Mouse (Mus musculus): ENCODE results near the gene Ccl17.
"Not testable (repeated sequence)": the region's sequence is repeated elsewhere in the genome, so short reads cannot be mapped to it uniquely, and the experiment has no call there.

Gene Ccl17

GRCm38 (mm10) chr8:94808372-94808771, 1.9 kb upstream of the Ccl17 start:
- ChIA-PET POLR2A (no interaction called here), CTCF (no interaction called here)

- POLR2A ChIA-PET, result interaction anchor here in 1 of 4 experiments (1.5 kb wide), 1 partner anchor 39 kb away, joined by 3 read pairs; the partner anchor contains the start of gene Cx3cl1
- CTCF ChIA-PET, result interaction anchor here in 2 of 4 experiments (1.0 to 2.4 kb wide), 3 partner anchors 12 to 107 kb away, joined by 4 to 7 read pairs (median 6); no protein-coding TSS in a partner anchor
These were observed 602 bp downstream of the Ccl17 start for GRCm38 (mm10) chr8:94810855-94811254.

GRCm38 (mm10) chr8:94811654-94812053, 1.4 kb downstream of the Ccl17 start:
- POLR2A ChIA-PET, result interaction anchor here in 2 of 4 experiments (0.7 to 1.5 kb wide), 3 partner anchors 40 to 210 kb away, joined by 3 to 5 read pairs (median 3); partner anchors contain the start of gene Cx3cl1 (in 1 of the 2)
- CTCF ChIA-PET, result interaction anchor here in 2 of 4 experiments (1.0 to 2.4 kb wide), 3 partner anchors 11 to 108 kb away, joined by 4 to 7 read pairs (median 6); no protein-coding TSS in a partner anchor

GRCm38 (mm10) chr8:94812645-94813098, 2.4 kb downstream of the Ccl17 start:
- CTCF ChIA-PET, result interaction anchor here in 1 of 4 experiments (0.8 to 2.4 kb wide), 2 partner anchors 109 to 110 kb away, joined by 3 to 7 read pairs; no protein-coding TSS in a partner anchor
- POLR2A ChIA-PET, result interaction anchor here in 1 of 4 experiments (0.6 to 1.2 kb wide), 2 partner anchors 107 to 110 kb away, joined by 3 read pairs; no protein-coding TSS in a partner anchor

- POLR2A ChIA-PET, result interaction anchor here in 3 of 4 experiments (0.5 to 1.4 kb wide), 12 partner anchors 9 to 149 kb away, joined by 3 to 10 read pairs (median 4); partner anchors contain the start of genes Ciapin1 (in 1 of the 3), Coq9 (in 1 of the 3) and Cx3cl1 (in 1 of the 3)
These were observed 4.3 kb downstream of the Ccl17 start for GRCm38 (mm10) chr8:94814556-94814955.

GRCm38 (mm10) chr8:94817933-94818332, 7.7 kb downstream of the Ccl17 start:
- CTCF ChIA-PET, result no interaction called here

More at GRCm38 (mm10) chr8:94814556-94814955, 4.3 kb downstream of the Ccl17 start:
- CTCF ChIA-PET, result interaction anchor here (0.5 to 1.9 kb wide), 75 partner anchors 8 to 1617 kb away, joined by 3 to 18 read pairs (median 4); partner anchors contain the start of genes Ciapin1 (in 2 of the 4), Coq9 (in 2 of the 4), Dok4 (in 2 of the 4) and Ces1d (in 1 of the 4)

GRCm38 (mm10) chr8:94819671-94820179, 9.5 kb downstream of the Ccl17 start:
- CTCF ChIA-PET, result interaction anchor here in 3 of 4 experiments (0.7 to 2.2 kb wide), 3 partner anchors 41 to 435 kb away, joined by 3 to 7 read pairs (median 4); no protein-coding TSS in a partner anchor
- POLR2A ChIA-PET, result interaction anchor here (0.6 to 11.8 kb wide), 10 partner anchors 10 to 114 kb away, joined by 3 to 84 read pairs (median 4); partner anchors contain the start of genes Ccl17 (in 1 of the 4), Ciapin1 (in 1 of the 4), Coq9 (in 1 of the 4) and Cx3cl1 (in 1 of the 4)

More at GRCm38 (mm10) chr8:94817933-94818332, 7.7 kb downstream of the Ccl17 start:
- POLR2A ChIA-PET, result no interaction called here

- CTCF ChIA-PET, result interaction anchor here in 3 of 4 experiments (0.6 to 2.2 kb wide), 7 partner anchors 12 to 434 kb away, joined by 3 to 7 read pairs (median 4); no protein-coding TSS in a partner anchor
- POLR2A ChIA-PET, result interaction anchor here (0.7 to 11.8 kb wide), 11 partner anchors 10 to 123 kb away, joined by 3 to 84 read pairs (median 3); partner anchors contain the start of genes Ccl17 (in 1 of the 4), Ciapin1 (in 1 of the 4), Coq9 (in 1 of the 4) and Cx3cl1 (in 1 of the 4)
These were observed 10.3 kb downstream of the Ccl17 start for GRCm38 (mm10) chr8:94820553-94820952.

- POLR2A ChIA-PET, result interaction anchor here in 3 of 4 experiments (0.6 to 11.8 kb wide), 14 partner anchors 9 to 452 kb away, joined by 3 to 84 read pairs (median 3); partner anchors contain the start of genes Ciapin1 (in 2 of the 3), Coq9 (in 2 of the 3) and Cx3cl1 (in 1 of the 3)
These were observed 11.1 kb downstream of the Ccl17 start for GRCm38 (mm10) chr8:94821381-94821780.

GRCm38 (mm10) chr8:94822637-94823560, 12.6 kb downstream of the Ccl17 start:
- ChIA-PET POLR2A (interaction anchor here in 3 of 4 experiments (0.6 to 11.8 kb wide), 22 partner anchors 8 to 378 kb away, joined by 3 to 84 read pairs (median 4); partner anchors contain the start of genes Ciapin1 (in 2 of the 3), Coq9 (in 2 of the 3) and Cx3cl1 (in 1 of the 3)), CTCF (interaction anchor here (0.5 to 2.8 kb wide), 47 partner anchors 8 to 1063 kb away, joined by 3 to 18 read pairs (median 4); partner anchors contain the start of genes Ciapin1 (in 2 of the 4), Coq9 (in 2 of the 4), Dok4 (in 2 of the 4) and Ccdc102a (in 1 of the 4))

More at GRCm38 (mm10) chr8:94821381-94821780, 11.1 kb downstream of the Ccl17 start:
- CTCF ChIA-PET, result interaction anchor here in 2 of 4 experiments (0.9 to 2.8 kb wide), 6 partner anchors 11 to 128 kb away, joined by 3 to 12 read pairs (median 4); no protein-coding TSS in a partner anchor

GRCm38 (mm10) chr8:94825170-94825569, 14.9 kb downstream of the Ccl17 start:
- ChIA-PET POLR2A (interaction anchor here in 2 of 4 experiments (0.6 to 11.8 kb wide), 10 partner anchors 7 to 969 kb away, joined by 3 to 84 read pairs (median 4); partner anchors contain the start of genes Ciapin1 (in 2 of the 2) and Coq9 (in 2 of the 2)), CTCF (interaction anchor here in 2 of 4 experiments (1.1 to 2.1 kb wide), 4 partner anchors 10 to 87 kb away, joined by 4 to 6 read pairs (median 4); no protein-coding TSS in a partner anchor)

- ChIA-PET CTCF (interaction anchor here in 3 of 4 experiments (0.6 to 2.1 kb wide), 4 partner anchors 11 to 340 kb away, joined by 3 to 6 read pairs (median 4); no protein-coding TSS in a partner anchor), POLR2A (interaction anchor here in 2 of 4 experiments (0.6 to 11.8 kb wide), 5 partner anchors 10 to 159 kb away, joined by 3 to 84 read pairs (median 4); partner anchors contain the start of genes Ciapin1 (in 1 of the 2) and Coq9 (in 1 of the 2))
These were observed 16.0 kb downstream of the Ccl17 start for GRCm38 (mm10) chr8:94826210-94826609.

- ChIA-PET CTCF (interaction anchor here in 2 of 4 experiments (0.7 kb wide), 3 partner anchors 10 to 431 kb away, joined by 3 to 5 read pairs (median 3); no protein-coding TSS in a partner anchor), POLR2A (interaction anchor here in 3 of 4 experiments (0.6 to 11.8 kb wide), 5 partner anchors 10 to 668 kb away, joined by 3 to 84 read pairs (median 5); partner anchors contain the start of genes Ciapin1 (in 1 of the 3) and Coq9 (in 1 of the 3))
These were observed 18.0 kb downstream of the Ccl17 start for GRCm38 (mm10) chr8:94828284-94828683.

GRCm38 (mm10) chr8:94833901-94834405, 23.7 kb downstream of the Ccl17 start:
- ChIA-PET POLR2A (interaction anchor here in 2 of 4 experiments (0.6 to 6.7 kb wide), 7 partner anchors 11 to 168 kb away, joined by 3 to 55 read pairs (median 3); partner anchors contain the start of genes Arl2bp (in 1 of the 2) and Dok4 (in 1 of the 2)), CTCF (interaction anchor here in 2 of 4 experiments (0.7 to 1.2 kb wide), 2 partner anchors 18 to 326 kb away, joined by 3 read pairs; no protein-coding TSS in a partner anchor)

GRCm38 (mm10) chr8:94835751-94836150, 25.5 kb downstream of the Ccl17 start:
- CTCF ChIA-PET, result not testable (repeated sequence)
- POLR2A ChIA-PET, result interaction anchor here in 1 of 4 experiments (5.6 to 6.7 kb wide), 2 partner anchors 12 to 13 kb away, joined by 55 to 84 read pairs; no protein-coding TSS in a partner anchor

Measured in embryonic stem cell, embryonic (primary cell).